Mouse (Mus musculus) cerebellum, adult 9-10 months (tissue): ENCODE measurements around the gene Ppp1r35.
A peak's percentile ranks its signal among the peaks of the same experiment; 100 is the strongest.

Experiments
- DNase-seq: peaks from one replicate; pipeline ENCODE4 v3.0.0; 2022

Ppp1r35 gene

GRCm38 (mm10) chr5:137783901-137784540 is 5.4 kb downstream of the Ppp1r35 start:
- DNase-seq, result no peak

- DNase-seq, result peak; percentile 67
Measured at GRCm38 (mm10) chr5:137784546-137784945, 5.9 kb downstream of the Ppp1r35 start.

GRCm38 (mm10) chr5:137785164-137786031 is 6.7 kb downstream of the Ppp1r35 start:
- peak; percentile 82 for DNase-seq

GRCm38 (mm10) chr5:137786109-137786942 is 7.7 kb downstream of the Ppp1r35 start:
- peak; percentile 100 for DNase-seq

- peak; percentile 96 for DNase-seq
Measured at GRCm38 (mm10) chr5:137787151-137787928, 8.7 kb downstream of the Ppp1r35 start, which contains the start of the genes Mepce and Zcwpw1. Gene Mepce, minus strand, starts transcription at chr5:137787655. Gene Zcwpw1, plus strand, starts transcription at chr5:137787798.

GRCm38 (mm10) chr5:137788171-137788570 is 9.5 kb downstream of the Ppp1r35 start:
- DNase-seq, result peak; percentile 80

- peak; percentile 59 for DNase-seq
Measured at GRCm38 (mm10) chr5:137788946-137789531, 10.4 kb downstream of the Ppp1r35 start.

GRCm38 (mm10) chr5:137791553-137791952 is 12.9 kb downstream of the Ppp1r35 start:
- no peak for DNase-seq

GRCm38 (mm10) chr5:137796606-137797005 is 18.0 kb downstream of the Ppp1r35 start:
- DNase-seq, result no peak

GRCm38 (mm10) chr5:137800917-137801316 is 22.3 kb downstream of the Ppp1r35 start:
- DNase-seq, result no peak

GRCm38 (mm10) chr5:137806158-137806557 is 27.5 kb downstream of the Ppp1r35 start:
- DNase-seq, result no peak

- no peak for DNase-seq
Measured at GRCm38 (mm10) chr5:137808316-137808715, 29.7 kb downstream of the Ppp1r35 start.

- no peak for DNase-seq
Measured at GRCm38 (mm10) chr5:137817466-137818222, 39.0 kb downstream of the Ppp1r35 start.

- DNase-seq, result no peak
Measured at GRCm38 (mm10) chr5:137822126-137822525, 43.5 kb downstream of the Ppp1r35 start.

GRCm38 (mm10) chr5:137822602-137823001 is 44.0 kb downstream of the Ppp1r35 start:
- DNase-seq, result peak; percentile 27

- no peak for DNase-seq
Measured at GRCm38 (mm10) chr5:137823455-137824045, 44.9 kb downstream of the Ppp1r35 start.

GRCm38 (mm10) chr5:137825030-137825429 is 46.4 kb downstream of the Ppp1r35 start:
- no peak for DNase-seq

GRCm38 (mm10) chr5:137825971-137826370 is 47.3 kb downstream of the Ppp1r35 start:
- DNase-seq, result no peak

GRCm38 (mm10) chr5:137826421-137826820 is 47.8 kb downstream of the Ppp1r35 start:
- DNase-seq, result no peak

GRCm38 (mm10) chr5:137828694-137829093 is 50.0 kb downstream of the Ppp1r35 start:
- DNase-seq, result no peak
